Mouse (Mus musculus): Measurements from ENCODE around the gene Slc9a7. TPM values are rescaled to one million over a fixed set of nuclear protein-coding genes. Genes with fewer than 3 reads are reported as not detected.

Gene Slc9a7
- polyA plus RNA-seq, 1 experiment from 2014 or later = 0.81 TPM

Other genes with a start within 250 kb of the Slc9a7 start
- 3.6 and 3.9 TPM in 2 replicates for gene Chst7, start 232.2 kb downstream of the Slc9a7 start, polyA plus RNA-seq (2014; fragmentation: Nextera tagmentation; extraction: Ambion mirVana)
- gene Rp2, start 72.7 kb upstream of the Slc9a7 start, polyA plus RNA-seq (2014; fragmentation: Nextera tagmentation; extraction: Ambion mirVana) = 18.9 and 20.9 TPM in 2 replicates
- 12.3 and 13.9 TPM in 2 replicates for gene Jade3, start 133.9 kb upstream of the Slc9a7 start, polyA plus RNA-seq (2014; fragmentation: Nextera tagmentation; extraction: Ambion mirVana)